Mouse (Mus musculus) cerebellum, adult 2 months (tissue): ENCODE measurements at regions not wholly inside any gene's neighbourhood (a gene's known extent, or its start where the extent isn't known, plus 50 kb on each side); places are given as distances from the start of the nearest gene placed in this dataset.

Source experiments
- CTCF ChIP-seq: fragments of 200-500 bp; IDR thresholded peaks from 2 replicates; pipeline ENCODE4 v1.5.1; 2011; ENCODE audit warnings: low read depth, mild to moderate bottlenecking, control low read depth, low read length, moderate library complexity, borderline replicate concordance; ENCODE audit not compliant: insufficient read depth
- POLR2A ChIP-seq: fragments of 200-500 bp; IDR thresholded peaks from 2 replicates; pipeline ENCODE4 v1.6.1; 2011; ENCODE audit warnings: low read length, control low read depth, borderline replicate concordance; ENCODE audit not compliant: insufficient read depth

- TF ChIP-seq POLR2A (no peak), CTCF (no peak)
Measured at GRCm38 (mm10) chr5:52057261-52057660, 133.1 kb downstream of the Dhx15 start.
